Mouse (Mus musculus): Measurements from ENCODE around the gene Fam83b. TPM values are rescaled to one million over a fixed set of nuclear protein-coding genes. Genes with fewer than 3 reads are reported as not detected.

Gene Fam83b
- polyA plus RNA-seq, 1 experiment from 2014 or later = not detected

- in situ Hi-C loops (cut with MboI; ENCODE audit: low pct_unique_long_range_greater_than_20kb) = no loop called here
- ATAC-seq (no peak), DNase-seq (ENCODE audit: low read depth, low spot score) (no peak)
- CTCF ChIA-PET = no interaction called here
- no peaks in the 10 kb centered on the region for H3K27me3 ChIP-seq
- POLR2A ChIA-PET = interaction anchor here (0.7 kb wide), 1 partner anchor 26 kb away, joined by 5 read pairs; no protein-coding TSS in a partner anchor
- no peak for TF ChIP-seq CTCF (IDR thresholded peaks at IDR 0.05)
Measured at GRCm38 (mm10) chr9:76559240-76559639, 7.7 kb downstream of the Fam83b start.

- ChIA-PET POLR2A (no interaction called here), CTCF (no interaction called here)
- no peak for ATAC-seq
- in situ Hi-C loops (cut with MboI; ENCODE audit: low pct_unique_long_range_greater_than_20kb) = no loop called here
- no peak for TF ChIP-seq CTCF (IDR thresholded peaks at IDR 0.05)
- H3K27me3 ChIP-seq = no peaks in the 10 kb centered on the region
- DNase-seq (ENCODE audit: low read depth, low spot score) = no peak
Measured at GRCm38 (mm10) chr9:76553758-76554157, 13.2 kb downstream of the Fam83b start.

- H3K27me3 ChIP-seq = no peaks in the 10 kb centered on the region
- no peak for TF ChIP-seq CTCF (IDR thresholded peaks at IDR 0.05)
- in situ Hi-C loops (cut with MboI; ENCODE audit: low pct_unique_long_range_greater_than_20kb) = no loop called here
- no peak for ATAC-seq
- ChIA-PET CTCF (no interaction called here), POLR2A (no interaction called here)
- DNase-seq (ENCODE audit: low read depth, low spot score) = no peak
Measured at GRCm38 (mm10) chr9:76553115-76553514, 13.8 kb downstream of the Fam83b start.

- ChIA-PET CTCF (no interaction called here), POLR2A (no interaction called here)
- ATAC-seq = no peak
- no peak for DNase-seq (ENCODE audit: low read depth, low spot score)
- in situ Hi-C loops (cut with MboI; ENCODE audit: low pct_unique_long_range_greater_than_20kb) = no loop called here
- no peak for TF ChIP-seq CTCF (IDR thresholded peaks at IDR 0.05)
- no peaks in the 10 kb centered on the region for H3K27me3 ChIP-seq
Measured at GRCm38 (mm10) chr9:76546714-76547113, 20.2 kb downstream of the Fam83b start.

- POLR2A ChIA-PET = no interaction called here
- no peaks in the 10 kb centered on the region for H3K27me3 ChIP-seq
- CTCF ChIA-PET = interaction anchor here (0.8 kb wide), 1 partner anchor 8 kb away, joined by 3 read pairs; no protein-coding TSS in a partner anchor
- ATAC-seq = peak; percentile 17
- in situ Hi-C loops (cut with MboI; ENCODE audit: low pct_unique_long_range_greater_than_20kb) = no loop called here
- no peak for DNase-seq (ENCODE audit: low read depth, low spot score)
- TF ChIP-seq CTCF (IDR thresholded peaks at IDR 0.05) = no peak
Measured at GRCm38 (mm10) chr9:76540684-76541083, 26.2 kb downstream of the Fam83b start.

GRCm38 (mm10) chr9:76539953-76540621 is 26.8 kb downstream of the Fam83b start:
- in situ Hi-C loops (cut with MboI; ENCODE audit: low pct_unique_long_range_greater_than_20kb) = no loop called here
- ChIA-PET CTCF (no interaction called here), POLR2A (no interaction called here)
- DNase-seq (ENCODE audit: low read depth, low spot score) (no peak), ATAC-seq (no peak)
- TF ChIP-seq CTCF (IDR thresholded peaks at IDR 0.05) = no peak
- H3K27me3 ChIP-seq = no peaks in the 10 kb centered on the region

GRCm38 (mm10) chr9:76539271-76539670 is 27.6 kb downstream of the Fam83b start:
- TF ChIP-seq CTCF (IDR thresholded peaks at IDR 0.05) = no peak
- H3K27me3 ChIP-seq = peaks cover 2% of the 10 kb centered on the region
- ATAC-seq = no peak
- in situ Hi-C loops (cut with MboI; ENCODE audit: low pct_unique_long_range_greater_than_20kb) = no loop called here
- no peak for DNase-seq (ENCODE audit: low read depth, low spot score)
- CTCF ChIA-PET = interaction anchor here (1.2 kb wide), 1 partner anchor 18 kb away, joined by 3 read pairs; no protein-coding TSS in a partner anchor
- POLR2A ChIA-PET = no interaction called here

GRCm38 (mm10) chr9:76536032-76536431 is 30.9 kb downstream of the Fam83b start:
- H3K27me3 ChIP-seq = peaks cover 2% of the 10 kb centered on the region
- in situ Hi-C loops (cut with MboI; ENCODE audit: low pct_unique_long_range_greater_than_20kb) = no loop called here
- ChIA-PET POLR2A (no interaction called here), CTCF (interaction anchor here (0.7 kb wide), 1 partner anchor 64 kb away, joined by 3 read pairs; no protein-coding TSS in a partner anchor)
- ATAC-seq = no peak
- no peak for TF ChIP-seq CTCF (IDR thresholded peaks at IDR 0.05)
- no peak for DNase-seq (ENCODE audit: low read depth, low spot score)

- POLR2A ChIA-PET = no interaction called here
- in situ Hi-C loops (cut with MboI; ENCODE audit: low pct_unique_long_range_greater_than_20kb) = no loop called here
- no peak for TF ChIP-seq CTCF (IDR thresholded peaks at IDR 0.05)
- CTCF ChIA-PET = interaction anchor here (1.4 kb wide), 1 partner anchor 9 kb away, joined by 3 read pairs; no protein-coding TSS in a partner anchor
- ATAC-seq = no peak
- DNase-seq (ENCODE audit: low read depth, low spot score) = no peak
- H3K27me3 ChIP-seq = peaks cover 5% of the 10 kb centered on the region
Measured at GRCm38 (mm10) chr9:76532403-76532802, 34.5 kb downstream of the Fam83b start.

GRCm38 (mm10) chr9:76531368-76531767 is 35.5 kb downstream of the Fam83b start:
- ChIA-PET CTCF (interaction anchor here (1.4 kb wide), 1 partner anchor 10 kb away, joined by 3 read pairs; no protein-coding TSS in a partner anchor), POLR2A (no interaction called here)
- DNase-seq (ENCODE audit: low read depth, low spot score) (no peak), ATAC-seq (no peak)
- in situ Hi-C loops (cut with MboI; ENCODE audit: low pct_unique_long_range_greater_than_20kb) = no loop called here
- peaks cover 5% of the 10 kb centered on the region for H3K27me3 ChIP-seq
- no peak for TF ChIP-seq CTCF (IDR thresholded peaks at IDR 0.05)

GRCm38 (mm10) chr9:76525592-76525991 is 41.3 kb downstream of the Fam83b start:
- CTCF ChIA-PET = no interaction called here
- in situ Hi-C loops (cut with MboI; ENCODE audit: low pct_unique_long_range_greater_than_20kb) = no loop called here
- no peak for DNase-seq (ENCODE audit: low read depth, low spot score)
- no peak for TF ChIP-seq CTCF (IDR thresholded peaks at IDR 0.05)
- H3K27me3 ChIP-seq = peaks cover 3% of the 10 kb centered on the region
- POLR2A ChIA-PET = no interaction called here
- no peak for ATAC-seq

- DNase-seq (ENCODE audit: low read depth, low spot score) (no peak), ATAC-seq (no peak)
- CTCF ChIA-PET = no interaction called here
- no peaks in the 10 kb centered on the region for H3K27me3 ChIP-seq
- POLR2A ChIA-PET = no interaction called here
- in situ Hi-C loops (cut with MboI; ENCODE audit: low pct_unique_long_range_greater_than_20kb) = no loop called here
- no peak for TF ChIP-seq CTCF (IDR thresholded peaks at IDR 0.05)
Measured at GRCm38 (mm10) chr9:76523075-76523474, 43.8 kb downstream of the Fam83b start.
